Comparison of ENCODE assay signal across 18 mouse cellular contexts in the genomic region with DNA sequence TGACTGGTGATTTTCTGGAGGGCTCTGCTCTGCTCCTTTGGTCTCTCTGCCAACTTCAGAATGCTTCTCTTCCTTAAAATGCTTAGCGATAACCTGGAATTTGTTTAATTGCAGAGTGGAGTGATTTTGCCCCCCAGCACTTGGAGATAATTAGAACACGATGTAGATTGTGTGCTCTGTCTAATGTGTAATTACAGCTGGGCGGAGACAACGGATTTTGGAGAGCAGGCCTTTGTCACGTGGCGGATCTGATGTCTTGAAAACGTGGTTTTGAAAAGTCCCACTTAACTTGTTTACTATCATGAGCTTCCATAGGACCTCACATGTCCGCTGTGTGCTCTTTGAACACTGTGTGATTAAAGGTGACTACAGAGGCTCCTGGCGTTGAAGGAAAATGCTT.
A peak's percentile ranks its signal among the peaks of the same experiment; 100 is the strongest.
DNase-seq lines count a peak whose midpoint lies in the region; ATAC-seq and TF ChIP-seq lines count a peak whose summit lies in the region.
"Had no signal": no experiment of that assay in that cellular context is flagged by ENCODE, and none has a peak within 500 bp of the region (broad histone marks: within the 10 kb centered on the region; RNA-seq: fewer than 3 reads in every experiment).

No protein-coding gene starts in this region.

- H3K27me3 ChIP-seq in kidney, embryonic 15.5 days: no peaks in the 10 kb centered on the region
- H3K27me3 ChIP-seq in embryonic facial prominence, embryonic 10.5 days (replicated peaks; ENCODE audit: low read depth, poor library complexity, severe bottlenecking): no peaks in the 10 kb centered on the region
- no peaks in the 10 kb centered on the region for H3K27me3 ChIP-seq in embryonic facial prominence, embryonic 12.5 days
- H3K27me3 ChIP-seq in limb, embryonic 10.5 days (ENCODE audit: low read depth, poor library complexity, severe bottlenecking): no peaks in the 10 kb centered on the region
- H3K27me3 ChIP-seq in midbrain, embryonic 11.5 days (ENCODE audit: control insufficient read depth, insufficient read depth, low read length): no peaks in the 10 kb centered on the region
- no peaks in the 10 kb centered on the region for H3K27me3 ChIP-seq in heart, adult 2 months (ENCODE audit: control insufficient read depth, insufficient read depth, low read length)
- H3K27me3 ChIP-seq: intestine, embryonic 15.5 days had no signal

- no peak for TF ChIP-seq EP300 in heart, adult 2 months (IDR thresholded peaks at IDR 0.05; ENCODE audit: insufficient read depth, low read depth, low read length)

- no peak overlapping the region for H3K27ac ChIP-seq in kidney, embryonic 15.5 days
- no peak overlapping the region for H3K27ac ChIP-seq in embryonic facial prominence, embryonic 10.5 days (replicated peaks)
- H3K27ac ChIP-seq in embryonic facial prominence, embryonic 12.5 days: peak overlapping the region; percentile 30; the same call in 1 of the 2 replicates
- no peak overlapping the region for H3K27ac ChIP-seq in limb, embryonic 10.5 days
- no peak overlapping the region for H3K27ac ChIP-seq in midbrain, embryonic 11.5 days (ENCODE audit: low read depth, low read length)
- no peak overlapping the region for H3K27ac ChIP-seq in heart, adult 2 months
- H3K27ac ChIP-seq: heart, embryonic 10.5 days; hindbrain, embryonic 14.5 days; intestine, embryonic 15.5 days had no signal

- H3K4me2 ChIP-seq in kidney, embryonic 15.5 days: no peak overlapping the region
- H3K4me2 ChIP-seq in embryonic facial prominence, embryonic 12.5 days (replicated peaks): no peak overlapping the region
- H3K4me2 ChIP-seq in midbrain, embryonic 11.5 days: no peak overlapping the region
- H3K4me2 ChIP-seq: hindbrain, embryonic 14.5 days; intestine, embryonic 15.5 days had no signal

- H3K79me2 ChIP-seq in heart, adult 2 months (replicated peaks; ENCODE audit: control insufficient read depth, insufficient read depth, low read length): peaks cover 2% of the 10 kb centered on the region

- H3K9me3 ChIP-seq in kidney, embryonic 15.5 days (replicated peaks): no peaks in the 10 kb centered on the region
- H3K9me3 ChIP-seq in embryonic facial prominence, embryonic 10.5 days: no peaks in the 10 kb centered on the region
- no peaks in the 10 kb centered on the region for H3K9me3 ChIP-seq in embryonic facial prominence, embryonic 12.5 days
- no peaks in the 10 kb centered on the region for H3K9me3 ChIP-seq in limb, embryonic 10.5 days (replicated peaks)
- H3K9me3 ChIP-seq in midbrain, embryonic 11.5 days (ENCODE audit: control insufficient read depth, low read length): no peaks in the 10 kb centered on the region
- H3K9me3 ChIP-seq: heart, embryonic 10.5 days; intestine, embryonic 15.5 days had no signal

- no peak overlapping the region for H3K4me3 ChIP-seq in kidney, embryonic 15.5 days (replicated peaks)
- no peak overlapping the region for H3K4me3 ChIP-seq in embryonic facial prominence, embryonic 10.5 days
- no peak overlapping the region for H3K4me3 ChIP-seq in embryonic facial prominence, embryonic 12.5 days
- H3K4me3 ChIP-seq in limb, embryonic 10.5 days: no peak overlapping the region
- no peak overlapping the region for H3K4me3 ChIP-seq in midbrain, embryonic 11.5 days (ENCODE audit: low read depth, low read length)
- no peak overlapping the region for H3K4me3 ChIP-seq in heart, adult 2 months
- H3K4me3 ChIP-seq: gastrocnemius, adult 2 months; heart, embryonic 10.5 days; intestine, embryonic 15.5 days had no signal

- ATAC-seq in kidney, embryonic 15.5 days (replicated peaks; ENCODE audit: low FRiP score): no peak
- ATAC-seq in embryonic facial prominence, embryonic 12.5 days (ENCODE audit: insufficient number of reproducible peaks, insufficient read depth, low FRiP score, low TSS enrichment): no peak; the same call in 1 of the 2 replicates
- ATAC-seq in midbrain, embryonic 11.5 days (ENCODE audit: low FRiP score): no peak
- ATAC-seq: intestine, embryonic 15.5 days had no signal

- DNase-seq in kidney, adult 9 months: peak; percentile 40
- DNase-seq in embryonic facial prominence, embryonic 10.5 days (ENCODE audit: low spot score): peak; percentile 40
- DNase-seq in limb, embryonic 10.5 days (ENCODE audit: low spot score): peak; percentile 28
- no peak for DNase-seq in midbrain, embryonic 11.5 days (ENCODE audit: low spot score, missing footprints)
- DNase-seq in heart, adult 2 months: no peak
- DNase-seq: adrenal gland, adult 8-10 months; cerebellum, adult 18-20 months; cerebellum, adult 9-11 months; forebrain, postnatal 0 days; gastrocnemius, adult 2 months; gastrocnemius, postnatal 25 days; heart, postnatal 10 days; kidney, adult 18-20 months had no signal

- TF ChIP-seq POLR2A in heart, adult 2 months (IDR thresholded peaks at IDR 0.05; ENCODE audit: insufficient read depth, low read depth, low read length): no peak

- no peak for TF ChIP-seq CTCF in heart, adult 2 months (IDR thresholded peaks at IDR 0.05)

- intact Hi-C loops in heart, adult 2 months (cut with DNase I): loop anchor here (5.0 to 10.0 kb wide), 2 partner anchors 384 to 697 kb away; a partner anchor contains a TSS

- H3K36me3 ChIP-seq in kidney, embryonic 15.5 days: no peaks in the 10 kb centered on the region
- no peaks in the 10 kb centered on the region for H3K36me3 ChIP-seq in embryonic facial prominence, embryonic 10.5 days (replicated peaks)
- no peaks in the 10 kb centered on the region for H3K36me3 ChIP-seq in embryonic facial prominence, embryonic 12.5 days
- no peaks in the 10 kb centered on the region for H3K36me3 ChIP-seq in limb, embryonic 10.5 days
- H3K36me3 ChIP-seq in midbrain, embryonic 11.5 days (ENCODE audit: control insufficient read depth, insufficient read depth, low read length): no peaks in the 10 kb centered on the region
- no peaks in the 10 kb centered on the region; the same call in 1 of the 2 replicates for H3K36me3 ChIP-seq in heart, adult 2 months (ENCODE audit: control insufficient read depth, insufficient read depth, low read length)
- H3K36me3 ChIP-seq: heart, embryonic 10.5 days; intestine, embryonic 15.5 days had no signal

- no peak overlapping the region for H3K9ac ChIP-seq in kidney, embryonic 15.5 days
- H3K9ac ChIP-seq in embryonic facial prominence, embryonic 12.5 days: no peak overlapping the region
- H3K9ac ChIP-seq in midbrain, embryonic 11.5 days (ENCODE audit: low read length): no peak overlapping the region
- no peak overlapping the region for H3K9ac ChIP-seq in heart, adult 2 months (ENCODE audit: low read depth, low read length)
- H3K9ac ChIP-seq: forebrain, postnatal 0 days; hindbrain, embryonic 14.5 days; intestine, embryonic 15.5 days had no signal

- WGBS in kidney, embryonic 15.5 days: 72% methylated on average over 9 of the region's 9 CpGs
- 42% methylated on average over 9 of the region's 9 CpGs for WGBS in embryonic facial prominence, embryonic 10.5 days
- WGBS in embryonic facial prominence, embryonic 12.5 days: 23% methylated on average over 9 of the region's 9 CpGs
- WGBS in limb, embryonic 10.5 days: 55% methylated on average over 9 of the region's 9 CpGs
- WGBS in midbrain, embryonic 11.5 days: 77% methylated on average over 9 of the region's 9 CpGs
- WGBS in heart, adult 2 months: 81% methylated on average over 9 of the region's 9 CpGs

- peaks cover 19% of the 10 kb centered on the region for H3K4me1 ChIP-seq in kidney, embryonic 15.5 days
- peaks cover 49% of the 10 kb centered on the region for H3K4me1 ChIP-seq in embryonic facial prominence, embryonic 10.5 days
- H3K4me1 ChIP-seq in embryonic facial prominence, embryonic 12.5 days: peaks cover 26% of the 10 kb centered on the region
- H3K4me1 ChIP-seq in limb, embryonic 10.5 days: peaks cover 40% of the 10 kb centered on the region
- H3K4me1 ChIP-seq in midbrain, embryonic 11.5 days (ENCODE audit: control insufficient read depth, insufficient read depth, low read length): no peaks in the 10 kb centered on the region
- peaks cover 10% of the 10 kb centered on the region for H3K4me1 ChIP-seq in heart, adult 2 months (ENCODE audit: control insufficient read depth, insufficient read depth, low read length)
- H3K4me1 ChIP-seq: intestine, embryonic 15.5 days had no signal

Comparison
In these comparisons a context has a peak if more than half of its experiments do, and no peak if none do; other contexts are left out.
1. DNase-seq: peak in kidney, adult 9 months (single experiment), embryonic facial prominence, embryonic 10.5 days (single experiment) and limb, embryonic 10.5 days (single experiment); none in midbrain, embryonic 11.5 days (single experiment) and heart, adult 2 months (0 of 2).